Mouse (Mus musculus): Measurements from ENCODE around the gene 4930442H23Rik.

DNA sequence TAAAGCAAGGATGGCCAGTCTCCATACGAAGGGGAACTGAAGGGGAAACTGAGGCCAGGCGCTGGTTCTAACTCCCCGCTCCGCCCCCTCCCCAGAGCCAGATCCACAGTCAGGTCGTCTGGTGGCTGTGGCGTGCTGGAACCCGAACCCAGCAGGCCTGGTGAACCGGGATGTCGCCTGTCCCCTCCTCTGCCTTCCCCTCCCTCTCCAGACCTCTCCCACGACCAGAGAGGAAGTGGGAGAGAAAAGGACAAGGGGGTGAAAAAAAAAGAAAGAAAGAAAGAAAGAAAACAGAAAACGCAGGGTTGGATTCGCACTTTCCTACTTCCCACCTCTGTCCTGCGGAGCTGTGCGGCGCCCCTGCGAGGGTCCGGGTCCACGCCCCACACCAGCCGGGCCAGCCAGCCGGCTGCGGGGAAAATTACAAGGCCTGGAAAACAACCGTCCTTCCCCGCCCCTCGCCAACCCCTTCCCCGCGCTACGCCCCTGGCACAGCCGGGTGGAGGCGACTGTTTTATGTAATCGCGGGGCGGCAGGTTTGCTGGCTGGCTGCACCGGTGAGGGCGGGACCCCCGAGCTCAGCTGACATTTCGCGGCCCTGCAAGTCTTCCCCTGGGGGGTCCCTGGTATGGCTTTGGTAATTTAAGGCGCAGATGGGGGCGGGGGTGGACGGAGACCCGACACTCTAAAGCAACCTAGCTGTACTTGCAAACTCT, 48.5 kb downstream of the 4930442H23Rik start, which contains the start of gene Zbtb7a:
- TF ChIP-seq CTCF (IDR thresholded peaks at IDR 0.05; ENCODE audit: low read depth) = no peak
- TF ChIP-seq EP300 (IDR thresholded peaks at IDR 0.05; ENCODE audit: low read depth) = peak; percentile 23; the same call in 1 of the 2 replicates

All from liver, postnatal 0 days (tissue).